Mouse (Mus musculus) lung, postnatal 0 days (tissue): ENCODE results near the gene Ankrd52.

ENCODE experiments used
- CTCF ChIP-seq: IDR thresholded peaks from 2 replicates; pipeline ENCODE4 v1.5.1; 2016; ENCODE audit warnings: antibody characterized with exemption, mild to moderate bottlenecking
- EP300 ChIP-seq: IDR thresholded peaks from 2 replicates; pipeline ENCODE4 v1.6.1; 2016; ENCODE audit warnings: antibody characterized with exemption, mild to moderate bottlenecking, control low read depth

DNA sequence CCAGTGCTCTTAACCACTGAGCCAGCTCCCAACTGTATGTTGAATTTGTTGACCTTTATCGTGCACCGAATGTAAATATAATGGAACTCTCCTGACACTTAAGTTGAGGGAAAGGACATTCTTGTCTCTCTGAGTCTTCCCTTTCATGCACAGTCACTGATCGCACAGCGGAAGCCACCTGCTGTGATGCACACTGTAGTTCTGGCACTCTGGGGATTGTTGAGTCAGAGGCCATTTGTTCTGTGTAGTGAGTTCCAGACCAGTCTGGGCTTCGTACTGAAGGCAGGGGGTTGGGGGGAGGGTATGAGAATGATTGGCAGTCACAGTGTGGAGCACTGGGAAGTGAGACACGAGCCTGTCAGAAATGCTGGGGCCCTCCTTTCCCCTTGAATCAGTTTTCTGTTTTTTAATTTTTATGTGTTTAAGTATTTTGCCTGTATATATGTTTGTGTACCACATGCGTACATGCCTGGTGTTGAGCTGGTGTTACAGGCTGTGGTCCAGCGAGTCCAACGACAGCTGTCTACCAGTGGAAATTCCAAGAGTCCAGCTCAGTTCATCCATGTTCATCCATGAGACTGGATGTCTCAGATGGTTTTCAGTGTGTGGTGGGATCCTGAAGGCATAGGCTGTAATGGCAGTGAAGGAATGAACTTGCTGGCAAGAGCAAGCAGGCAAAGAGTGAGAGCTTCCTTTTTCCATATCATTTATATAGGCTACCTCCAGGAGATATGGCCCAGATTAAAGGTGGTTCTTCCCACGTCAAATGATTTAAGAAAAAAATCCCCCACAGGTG, 64.6 kb downstream of the Ankrd52 start:
- TF ChIP-seq CTCF (no peak), EP300 (no peak)
